Mouse (Mus musculus): ENCODE results near the gene Ms4a2. TPM values are rescaled to one million over a fixed set of nuclear protein-coding genes. Genes with fewer than 3 reads are reported as not detected.

Ms4a2 gene
- polyA plus RNA-seq, 1 experiment from 2014 or later, result not detected

DNA sequence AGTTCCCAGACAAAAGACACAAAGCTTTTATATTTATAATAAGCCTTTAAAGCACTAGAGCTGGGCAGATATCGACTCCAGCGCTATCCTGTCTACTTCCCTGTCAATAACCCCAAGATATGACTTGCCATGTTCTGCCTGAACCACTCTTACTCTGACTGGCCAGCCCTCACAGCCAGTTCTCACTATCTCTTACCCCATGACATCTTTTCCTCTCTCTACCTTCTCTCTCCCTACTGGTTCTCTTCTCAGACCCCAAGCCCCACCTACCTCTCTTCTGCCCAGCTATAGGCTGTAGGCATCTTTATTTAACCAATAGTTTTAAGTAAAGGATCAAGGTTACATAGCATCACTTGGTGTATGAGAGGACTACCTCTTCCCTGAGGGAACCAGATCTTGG lies 10.8 kb upstream of the Ms4a2 start:
- Histone ChIP-seq H3K4me1 (ENCODE audit: control insufficient read depth, insufficient read depth, low read length) (no peaks in the 10 kb centered on the region), H3K4me3 (replicated peaks; ENCODE audit: low read depth, low read length) (no peak overlapping the region), H3K36me3 (ENCODE audit: control insufficient read depth, insufficient read depth, low read length) (no peaks in the 10 kb centered on the region), H3K4me2 (ENCODE audit: low read length) (no peak overlapping the region), H3K27ac (replicated peaks; ENCODE audit: low read depth, low read length) (no peak overlapping the region), H3K27me3 (ENCODE audit: control insufficient read depth, insufficient read depth, low read length) (no peaks in the 10 kb centered on the region), H3K9me3 (ENCODE audit: control insufficient read depth, low read length) (no peaks in the 10 kb centered on the region), H3K9ac (replicated peaks; ENCODE audit: low read length) (no peak overlapping the region)
- ATAC-seq (ENCODE audit: low FRiP score, low TSS enrichment) (no peak), DNase-seq (no peak)
- WGBS, result 85% methylated on average over 2 of the region's 2 CpGs

DNA sequence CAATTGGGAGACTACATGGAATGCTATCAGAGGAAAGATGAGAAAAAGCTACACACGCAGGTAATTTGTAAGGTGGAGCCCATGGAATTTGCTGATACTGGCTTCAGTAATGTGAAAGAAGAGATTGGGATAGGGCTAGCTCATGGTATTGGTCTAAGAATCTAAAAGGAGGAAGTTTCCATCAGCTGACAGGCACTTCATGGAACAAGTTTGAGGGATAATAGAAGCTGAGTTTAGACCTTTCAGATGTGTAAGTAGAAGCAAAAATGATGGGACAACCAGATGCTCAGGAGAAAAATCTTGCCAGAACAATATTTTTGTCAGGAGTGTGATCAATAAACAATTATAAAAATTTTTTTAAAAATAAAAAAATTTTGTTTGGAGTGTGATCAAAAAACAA lies 10.2 kb upstream of the Ms4a2 start:
- DNase-seq (no peak), ATAC-seq (ENCODE audit: low FRiP score, low TSS enrichment) (no peak)
- H3K9ac ChIP-seq (replicated peaks; ENCODE audit: low read length), result no peak overlapping the region
- H3K9me3 ChIP-seq (ENCODE audit: control insufficient read depth, low read length), result no peaks in the 10 kb centered on the region
- H3K36me3 ChIP-seq (ENCODE audit: control insufficient read depth, insufficient read depth, low read length), result no peaks in the 10 kb centered on the region
- WGBS, result 92% methylated on average over 1 of the region's 1 CpGs
- H3K4me3 ChIP-seq (replicated peaks; ENCODE audit: low read depth, low read length), result no peak overlapping the region
- H3K27ac ChIP-seq (replicated peaks; ENCODE audit: low read depth, low read length), result no peak overlapping the region
- no peaks in the 10 kb centered on the region for H3K27me3 ChIP-seq (ENCODE audit: control insufficient read depth, insufficient read depth, low read length)
- no peak overlapping the region for H3K4me2 ChIP-seq (ENCODE audit: low read length)
- no peaks in the 10 kb centered on the region for H3K4me1 ChIP-seq (ENCODE audit: control insufficient read depth, insufficient read depth, low read length)

- ATAC-seq (ENCODE audit: low FRiP score, low TSS enrichment) (no peak), DNase-seq (no peak)
- no peaks in the 10 kb centered on the region for H3K27me3 ChIP-seq (ENCODE audit: control insufficient read depth, insufficient read depth, low read length)
- no peak overlapping the region for H3K4me3 ChIP-seq (replicated peaks; ENCODE audit: low read depth, low read length)
- 88% methylated on average over 5 of the region's 5 CpGs for WGBS
- no peaks in the 10 kb centered on the region for H3K9me3 ChIP-seq (ENCODE audit: control insufficient read depth, low read length)
- no peak overlapping the region for H3K27ac ChIP-seq (replicated peaks; ENCODE audit: low read depth, low read length)
- H3K4me1 ChIP-seq (ENCODE audit: control insufficient read depth, insufficient read depth, low read length), result no peaks in the 10 kb centered on the region
- H3K4me2 ChIP-seq (ENCODE audit: low read length), result no peak overlapping the region
- no peaks in the 10 kb centered on the region for H3K36me3 ChIP-seq (ENCODE audit: control insufficient read depth, insufficient read depth, low read length)
- H3K9ac ChIP-seq (replicated peaks; ENCODE audit: low read length), result no peak overlapping the region
Observed at GRCm38 (mm10) chr19:11625231-11625630, 1.7 kb upstream of the Ms4a2 start.

- ATAC-seq (ENCODE audit: low FRiP score, low TSS enrichment) (no peak), DNase-seq (no peak)
- Histone ChIP-seq H3K9ac (replicated peaks; ENCODE audit: low read length) (no peak overlapping the region), H3K4me1 (ENCODE audit: control insufficient read depth, insufficient read depth, low read length) (no peaks in the 10 kb centered on the region), H3K4me3 (replicated peaks; ENCODE audit: low read depth, low read length) (no peak overlapping the region), H3K4me2 (ENCODE audit: low read length) (no peak overlapping the region), H3K9me3 (ENCODE audit: control insufficient read depth, low read length) (no peaks in the 10 kb centered on the region), H3K36me3 (ENCODE audit: control insufficient read depth, insufficient read depth, low read length) (no peaks in the 10 kb centered on the region), H3K27ac (replicated peaks; ENCODE audit: low read depth, low read length) (no peak overlapping the region), H3K27me3 (ENCODE audit: control insufficient read depth, insufficient read depth, low read length) (no peaks in the 10 kb centered on the region)
Observed at GRCm38 (mm10) chr19:11624800-11625199, 1.3 kb upstream of the Ms4a2 start.

DNA sequence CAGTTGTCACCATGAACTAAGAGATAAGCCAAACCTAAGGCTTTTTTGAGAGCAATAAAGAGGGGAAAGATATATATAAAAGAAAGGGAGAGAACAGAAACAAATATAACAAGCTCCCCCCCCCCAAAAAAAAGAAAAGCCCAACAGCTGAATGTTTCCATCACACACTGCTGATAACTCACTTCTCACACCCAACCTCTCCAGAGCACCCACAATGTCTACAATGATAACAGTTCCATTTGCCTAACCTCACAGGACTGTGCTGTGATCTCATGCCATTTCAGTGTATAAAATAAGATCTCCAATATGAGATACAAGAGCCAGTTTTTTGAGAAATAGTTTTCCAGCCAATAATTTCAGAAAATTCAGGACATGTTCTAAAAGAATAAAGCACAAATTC lies 5.5 kb downstream of the Ms4a2 start:
- Histone ChIP-seq H3K9me3 (ENCODE audit: control insufficient read depth, low read length) (no peaks in the 10 kb centered on the region), H3K36me3 (ENCODE audit: control insufficient read depth, insufficient read depth, low read length) (no peaks in the 10 kb centered on the region), H3K4me1 (ENCODE audit: control insufficient read depth, insufficient read depth, low read length) (no peaks in the 10 kb centered on the region), H3K4me3 (replicated peaks; ENCODE audit: low read depth, low read length) (no peak overlapping the region), H3K9ac (replicated peaks; ENCODE audit: low read length) (no peak overlapping the region), H3K27me3 (ENCODE audit: control insufficient read depth, insufficient read depth, low read length) (no peaks in the 10 kb centered on the region), H3K4me2 (ENCODE audit: low read length) (no peak overlapping the region), H3K27ac (replicated peaks; ENCODE audit: low read depth, low read length) (no peak overlapping the region)
- ATAC-seq (ENCODE audit: low FRiP score, low TSS enrichment) (no peak), DNase-seq (no peak)

DNA sequence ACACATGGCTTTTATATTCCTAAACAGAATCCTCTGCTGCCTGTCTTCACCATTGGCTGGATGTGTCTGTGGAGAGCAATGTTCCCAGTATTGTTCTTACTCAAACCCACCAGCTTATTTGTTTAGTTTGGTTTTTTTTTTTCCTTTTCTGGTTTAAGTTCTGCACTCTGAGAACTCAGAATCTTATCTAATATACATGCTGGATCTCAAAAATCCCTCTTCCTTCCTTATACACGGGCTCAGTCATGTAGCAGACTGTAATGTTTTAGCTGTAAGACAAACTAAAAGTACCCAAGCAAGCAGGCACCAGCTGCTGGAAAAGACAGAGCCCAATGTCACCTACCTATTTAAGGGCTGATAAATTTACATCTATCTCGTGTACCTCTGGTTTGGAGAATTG lies 8.7 kb downstream of the Ms4a2 start:
- Histone ChIP-seq H3K27ac (replicated peaks; ENCODE audit: low read depth, low read length) (no peak overlapping the region), H3K4me2 (ENCODE audit: low read length) (no peak overlapping the region), H3K4me3 (replicated peaks; ENCODE audit: low read depth, low read length) (no peak overlapping the region), H3K9ac (replicated peaks; ENCODE audit: low read length) (no peak overlapping the region), H3K36me3 (ENCODE audit: control insufficient read depth, insufficient read depth, low read length) (no peaks in the 10 kb centered on the region), H3K27me3 (ENCODE audit: control insufficient read depth, insufficient read depth, low read length) (no peaks in the 10 kb centered on the region), H3K4me1 (ENCODE audit: control insufficient read depth, insufficient read depth, low read length) (no peaks in the 10 kb centered on the region), H3K9me3 (ENCODE audit: control insufficient read depth, low read length) (no peaks in the 10 kb centered on the region)
- ATAC-seq (ENCODE audit: low FRiP score, low TSS enrichment) (no peak), DNase-seq (no peak)
- 66% methylated on average over 2 of the region's 2 CpGs for WGBS

GRCm38 (mm10) chr19:11613776-11614443 lies 9.6 kb downstream of the Ms4a2 start:
- DNase-seq, result no peak
- ATAC-seq (ENCODE audit: low FRiP score, low TSS enrichment), result no peak
- H3K27me3 ChIP-seq (ENCODE audit: control insufficient read depth, insufficient read depth, low read length), result no peaks in the 10 kb centered on the region
- H3K4me1 ChIP-seq (ENCODE audit: control insufficient read depth, insufficient read depth, low read length), result no peaks in the 10 kb centered on the region
- H3K9ac ChIP-seq (replicated peaks; ENCODE audit: low read length), result no peak overlapping the region
- no peak overlapping the region for H3K27ac ChIP-seq (replicated peaks; ENCODE audit: low read depth, low read length)
- no peaks in the 10 kb centered on the region for H3K36me3 ChIP-seq (ENCODE audit: control insufficient read depth, insufficient read depth, low read length)
- 84% methylated on average over 8 of the region's 8 CpGs for WGBS
- no peak overlapping the region for H3K4me3 ChIP-seq (replicated peaks; ENCODE audit: low read depth, low read length)
- no peak overlapping the region for H3K4me2 ChIP-seq (ENCODE audit: low read length)
- H3K9me3 ChIP-seq (ENCODE audit: control insufficient read depth, low read length), result no peaks in the 10 kb centered on the region

DNA sequence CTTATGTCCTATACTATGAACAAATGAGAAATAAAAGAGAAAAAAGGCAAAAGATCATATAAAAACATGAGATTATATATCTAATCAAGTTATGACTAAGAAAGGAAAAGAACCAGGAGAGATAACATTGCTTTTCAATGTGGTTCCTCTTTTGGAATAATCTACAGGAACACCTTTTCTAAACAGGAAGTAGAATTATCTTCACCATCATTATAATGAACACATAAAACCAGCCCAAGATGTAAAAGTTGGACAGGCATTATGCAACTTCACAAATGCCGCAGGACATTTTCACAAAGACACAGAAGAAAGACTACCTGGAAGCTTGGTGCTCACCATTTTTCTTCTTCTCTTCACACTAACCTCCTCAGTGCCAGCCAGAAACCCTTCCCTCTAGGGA lies 10.4 kb downstream of the Ms4a2 start:
- WGBS, result 92% methylated on average over 1 of the region's 1 CpGs
- Histone ChIP-seq H3K27me3 (ENCODE audit: control insufficient read depth, insufficient read depth, low read length) (no peaks in the 10 kb centered on the region), H3K9ac (replicated peaks; ENCODE audit: low read length) (no peak overlapping the region), H3K4me2 (ENCODE audit: low read length) (no peak overlapping the region), H3K27ac (replicated peaks; ENCODE audit: low read depth, low read length) (no peak overlapping the region), H3K9me3 (ENCODE audit: control insufficient read depth, low read length) (no peaks in the 10 kb centered on the region), H3K4me3 (replicated peaks; ENCODE audit: low read depth, low read length) (no peak overlapping the region), H3K4me1 (ENCODE audit: control insufficient read depth, insufficient read depth, low read length) (no peaks in the 10 kb centered on the region), H3K36me3 (ENCODE audit: control insufficient read depth, insufficient read depth, low read length) (no peaks in the 10 kb centered on the region)
- DNase-seq (no peak), ATAC-seq (ENCODE audit: low FRiP score, low TSS enrichment) (no peak)

- Histone ChIP-seq H3K9me3 (ENCODE audit: control insufficient read depth, low read length) (no peaks in the 10 kb centered on the region), H3K4me3 (replicated peaks; ENCODE audit: low read depth, low read length) (no peak overlapping the region)
- 79% methylated on average over 2 of the region's 2 CpGs for WGBS
Observed at GRCm38 (mm10) chr19:11612293-11612692, 11.2 kb downstream of the Ms4a2 start.

More at GRCm38 (mm10) chr19:11612293-11612692, 11.2 kb downstream of the Ms4a2 start:
- no peak overlapping the region for H3K9ac ChIP-seq (replicated peaks; ENCODE audit: low read length)
- no peak overlapping the region for H3K27ac ChIP-seq (replicated peaks; ENCODE audit: low read depth, low read length)
- H3K36me3 ChIP-seq (ENCODE audit: control insufficient read depth, insufficient read depth, low read length), result no peaks in the 10 kb centered on the region
- H3K4me1 ChIP-seq (ENCODE audit: control insufficient read depth, insufficient read depth, low read length), result no peaks in the 10 kb centered on the region
- ATAC-seq (ENCODE audit: low FRiP score, low TSS enrichment) (no peak), DNase-seq (no peak)
- no peak overlapping the region for H3K4me2 ChIP-seq (ENCODE audit: low read length)
- no peaks in the 10 kb centered on the region for H3K27me3 ChIP-seq (ENCODE audit: control insufficient read depth, insufficient read depth, low read length)
